Mouse (Mus musculus) thymus, adult 2 months (tissue): ENCODE measurements at regions not wholly inside any gene's neighbourhood (a gene's known extent, or its start where the extent isn't known, plus 50 kb on each side); places are given as distances from the start of the nearest gene placed in this dataset.

Experiments used
- DNase-seq: peaks from one replicate; pipeline ENCODE4 v3.0.0; 2021
- H3K27ac ChIP-seq: fragments of 200-500 bp; 2 replicates; pipeline ENCODE4 v1.5.1; 2012; ENCODE audit warnings: low read length, control low read depth; ENCODE audit not compliant: control insufficient read depth, insufficient read depth
- H3K27me3 ChIP-seq: fragments of 200-500 bp; 2 replicates; pipeline ENCODE4 v1.6.1; 2012; ENCODE audit warnings: mild to moderate bottlenecking, low read length, moderate library complexity, mixed read lengths; ENCODE audit not compliant: control insufficient read depth, insufficient read depth
- H3K36me3 ChIP-seq: fragments of 200-500 bp; 2 replicates; pipeline ENCODE4 v1.6.1; 2012; ENCODE audit warnings: mild to moderate bottlenecking, low read length, moderate library complexity; ENCODE audit not compliant: control insufficient read depth, insufficient read depth
- H3K4me1 ChIP-seq: fragments of 200-500 bp; replicated peaks from 2 replicates; pipeline ENCODE4 v1.6.1; 2012; ENCODE audit warnings: low read length; ENCODE audit not compliant: control insufficient read depth, insufficient read depth
- H3K4me3 ChIP-seq: fragments of 200-500 bp; 2 replicates; pipeline ENCODE4 v1.5.1; 2012; ENCODE audit warnings: mild to moderate bottlenecking, low read length, control low read depth, moderate library complexity; ENCODE audit not compliant: control insufficient read depth, insufficient read depth
- CTCF ChIP-seq: fragments of 200-500 bp; IDR thresholded peaks from 2 replicates; pipeline ENCODE4 v1.5.1; 2012; ENCODE audit warnings: mild to moderate bottlenecking, control low read depth, low read length, moderate library complexity, borderline replicate concordance; ENCODE audit not compliant: control insufficient read depth, poor library complexity, insufficient read depth; ENCODE audit errors: extremely low read depth
- POLR2A ChIP-seq: fragments of 200-500 bp; IDR thresholded peaks from 2 replicates; pipeline ENCODE4 v1.6.1; 2012; ENCODE audit warnings: mild to moderate bottlenecking, low read length, control low read depth, moderate library complexity; ENCODE audit not compliant: control insufficient read depth, poor library complexity, insufficient read depth; ENCODE audit errors: extremely low read depth
- WGBS: fragments of 180-500 bp; shearing (Covaris S2); methylation state at CpG from one replicate; pipeline ENCODE4 v1.1.7; 2018; 5-methylcytosine and 5-hydroxymethylcytosine counted together

DNA sequence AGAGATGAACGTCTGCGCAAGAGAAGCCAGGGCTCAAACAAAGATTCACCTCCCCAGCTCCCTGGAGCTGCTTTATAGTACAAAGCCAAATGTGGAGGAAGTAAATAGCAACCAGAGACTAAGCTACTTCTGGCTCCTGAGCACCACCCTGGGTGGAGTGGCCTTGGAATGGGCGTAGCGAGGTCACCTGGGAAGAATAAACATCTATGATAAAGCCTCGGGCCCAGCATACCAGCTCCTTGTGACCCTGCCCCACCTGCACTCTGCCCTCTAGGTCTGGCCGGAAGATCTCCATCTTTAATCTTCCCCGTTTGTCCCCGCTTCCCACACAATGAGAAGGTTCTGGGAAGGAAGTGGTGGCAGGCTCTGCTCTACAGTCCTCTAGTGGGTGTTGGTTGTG, 61.0 kb upstream of the Ptpn3 start:
- Histone ChIP-seq H3K36me3 (no peaks in the 10 kb centered on the region), H3K27me3 (no peaks in the 10 kb centered on the region), H3K4me1 (no peaks in the 10 kb centered on the region), H3K4me3 (no peak overlapping the region), H3K27ac (no peak overlapping the region)
- no peak for TF ChIP-seq POLR2A
- no peak for TF ChIP-seq CTCF
- WGBS: 86% methylated on average over 8 of the region's 8 CpGs
- DNase-seq: no peak

DNA sequence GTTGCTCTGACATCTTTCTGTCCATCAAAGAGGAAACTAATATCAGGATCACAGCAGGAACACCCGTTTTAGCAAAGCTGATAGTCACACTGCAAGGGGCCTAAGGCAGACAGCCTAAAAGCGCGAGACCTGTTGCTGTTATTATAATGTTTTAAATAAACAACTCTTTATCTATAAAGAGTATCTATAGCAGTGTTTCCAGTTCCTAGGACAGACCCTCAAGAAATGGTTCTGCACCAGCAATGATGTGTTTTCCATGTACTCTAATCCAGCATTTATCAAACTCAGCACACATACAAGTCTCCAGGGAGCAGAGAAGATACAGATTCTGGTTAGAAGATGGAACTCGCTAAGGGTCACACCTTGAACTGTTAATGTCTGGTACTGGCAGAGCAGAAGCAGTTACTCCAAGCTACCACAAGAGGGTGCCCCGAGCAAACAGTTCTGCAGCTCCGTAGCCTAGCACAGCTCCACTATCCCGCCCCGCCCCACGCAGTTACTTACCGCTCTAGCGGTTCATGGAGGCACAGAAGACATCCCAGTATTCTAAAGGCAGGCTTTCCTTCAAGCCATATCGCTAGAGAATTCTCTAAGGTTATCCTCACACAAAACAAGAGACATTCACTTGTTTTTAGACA, 64.2 kb upstream of the Palm2 start:
- DNase-seq: peak; percentile 71
- H3K4me3 ChIP-seq: no peak overlapping the region
- no peaks in the 10 kb centered on the region for H3K4me1 ChIP-seq
- H3K36me3 ChIP-seq: no peaks in the 10 kb centered on the region
- WGBS: 21% methylated on average over 12 of the region's 12 CpGs
- H3K27me3 ChIP-seq: no peaks in the 10 kb centered on the region
- H3K27ac ChIP-seq: no peak overlapping the region
- TF ChIP-seq CTCF: peak; percentile 64; the same call in 1 of the 2 replicates
- no peak for TF ChIP-seq POLR2A

DNA sequence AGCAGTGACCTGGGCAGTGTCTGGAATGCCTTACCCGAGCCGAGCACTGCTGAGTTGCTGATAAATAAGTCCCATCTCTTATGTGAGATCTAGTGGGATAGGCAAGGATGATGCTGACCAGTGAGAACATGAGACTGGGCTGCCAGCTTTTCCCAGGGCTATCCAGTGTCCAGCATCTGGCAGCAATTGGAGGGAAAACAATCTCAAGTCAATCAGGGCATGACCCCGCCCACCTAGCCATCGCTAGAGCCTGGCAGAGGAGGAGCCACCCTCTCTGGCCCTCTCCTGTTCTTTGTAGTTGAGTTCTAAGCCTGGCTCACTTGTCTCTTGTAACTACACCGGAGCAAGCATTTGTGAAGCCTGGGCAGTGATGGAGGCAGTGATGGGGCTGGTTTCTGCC, 56.2 kb upstream of the Palm2 start:
- Histone ChIP-seq H3K27ac (no peak overlapping the region), H3K4me3 (no peak overlapping the region), H3K4me1 (no peaks in the 10 kb centered on the region), H3K36me3 (no peaks in the 10 kb centered on the region), H3K27me3 (no peaks in the 10 kb centered on the region)
- TF ChIP-seq POLR2A (no peak), CTCF (no peak)
- 72% methylated on average over 5 of the region's 5 CpGs for WGBS
- no peak for DNase-seq

DNA sequence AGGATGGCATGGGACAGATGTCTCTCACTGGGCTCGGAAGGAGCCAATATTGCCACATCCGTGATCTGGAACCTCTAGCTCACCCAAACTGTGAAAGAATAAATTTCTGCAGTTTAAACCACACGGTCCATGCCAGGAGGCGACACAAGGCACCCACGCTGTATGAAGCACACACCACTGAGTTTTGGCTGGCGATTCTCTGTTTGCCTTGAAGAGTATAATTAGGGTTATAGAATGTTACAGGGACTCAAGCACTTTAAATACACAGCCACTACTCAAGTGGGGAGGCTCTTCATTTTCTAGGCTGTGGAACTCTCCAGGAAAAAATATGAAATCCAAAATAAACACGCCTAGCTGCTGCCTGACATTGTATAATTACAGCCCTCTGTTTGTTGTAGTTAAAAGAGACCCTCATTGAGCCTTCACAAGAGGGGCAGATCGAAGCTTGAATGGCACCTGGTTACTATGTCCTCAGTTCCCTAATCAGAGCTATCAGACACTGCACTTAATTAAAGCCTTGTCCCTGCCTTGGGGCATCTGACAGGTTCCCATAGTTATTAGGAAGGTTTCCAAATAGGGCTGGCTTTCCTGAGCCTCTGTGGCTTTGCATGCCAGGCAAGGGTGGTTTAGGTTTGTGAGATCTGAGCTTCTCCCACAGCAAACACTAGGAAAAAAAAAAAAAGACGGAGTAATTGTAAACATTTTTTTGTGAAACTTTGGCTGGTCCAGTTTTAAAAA, 53.8 kb upstream of the Palm2 start:
- 89% methylated on average over 9 of the region's 9 CpGs for WGBS
- no peaks in the 10 kb centered on the region for H3K27me3 ChIP-seq
- H3K27ac ChIP-seq: no peak overlapping the region
- no peak overlapping the region for H3K4me3 ChIP-seq
- TF ChIP-seq POLR2A (no peak), CTCF (no peak)
- no peaks in the 10 kb centered on the region for H3K36me3 ChIP-seq
- H3K4me1 ChIP-seq: no peaks in the 10 kb centered on the region
- DNase-seq: no peak

DNA sequence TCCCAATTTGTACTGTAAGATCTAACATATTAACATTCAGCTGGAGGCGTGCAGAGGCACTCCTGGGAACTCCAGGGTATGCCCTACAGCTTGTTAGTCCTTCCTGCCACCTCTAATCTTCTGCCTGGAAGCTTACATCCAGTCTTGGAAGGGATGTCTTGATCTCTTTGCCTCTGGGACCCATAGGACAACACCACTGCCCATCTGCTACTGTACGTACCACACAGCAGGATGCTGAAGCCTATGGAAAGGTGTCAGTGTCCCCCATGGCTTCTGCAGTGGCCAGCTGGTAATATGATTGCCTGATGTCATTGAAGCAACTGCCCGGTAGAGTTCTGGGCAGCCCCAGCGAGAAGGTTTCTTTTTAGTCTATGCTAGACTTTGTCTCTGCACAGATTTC, 52.7 kb upstream of the Palm2 start:
- DNase-seq: no peak
- Histone ChIP-seq H3K27ac (no peak overlapping the region), H3K36me3 (no peaks in the 10 kb centered on the region), H3K4me3 (no peak overlapping the region), H3K27me3 (no peaks in the 10 kb centered on the region), H3K4me1 (no peaks in the 10 kb centered on the region)
- 88% methylated on average over 4 of the region's 4 CpGs for WGBS
- no peak for TF ChIP-seq CTCF
- no peak for TF ChIP-seq POLR2A
